Mouse (Mus musculus) heart, postnatal 14 days (tissue): Measurements from ENCODE around the gene Ell. TPM values are rescaled to one million over a fixed set of nuclear protein-coding genes. Genes with fewer than 3 reads are reported as not detected.
"Not testable (repeated sequence)": the region's sequence is repeated elsewhere in the genome, so short reads cannot be mapped to it uniquely, and the experiment has no call there.

Experiments
- DNase-seq, 2 experiments: peaks; one replicate each; pipeline ENCODE4 v3.0.0; 2021 to 2022
- intact Hi-C: fragments of 180-260 bp; cut with DNase I; formaldehyde crosslinking; loops from one replicate; pipeline ENCODE4 v1.15.1; 2025
- total RNA-seq, 2 experiments: library from RNA; stranded (reverse); gene quantifications; 2 replicates each; pipeline ENCODE4 v1.2.3; 2021

The Ell gene
- total RNA-seq, 2 experiments from 2014 or later = 15.5 to 16.5 TPM

DNA sequence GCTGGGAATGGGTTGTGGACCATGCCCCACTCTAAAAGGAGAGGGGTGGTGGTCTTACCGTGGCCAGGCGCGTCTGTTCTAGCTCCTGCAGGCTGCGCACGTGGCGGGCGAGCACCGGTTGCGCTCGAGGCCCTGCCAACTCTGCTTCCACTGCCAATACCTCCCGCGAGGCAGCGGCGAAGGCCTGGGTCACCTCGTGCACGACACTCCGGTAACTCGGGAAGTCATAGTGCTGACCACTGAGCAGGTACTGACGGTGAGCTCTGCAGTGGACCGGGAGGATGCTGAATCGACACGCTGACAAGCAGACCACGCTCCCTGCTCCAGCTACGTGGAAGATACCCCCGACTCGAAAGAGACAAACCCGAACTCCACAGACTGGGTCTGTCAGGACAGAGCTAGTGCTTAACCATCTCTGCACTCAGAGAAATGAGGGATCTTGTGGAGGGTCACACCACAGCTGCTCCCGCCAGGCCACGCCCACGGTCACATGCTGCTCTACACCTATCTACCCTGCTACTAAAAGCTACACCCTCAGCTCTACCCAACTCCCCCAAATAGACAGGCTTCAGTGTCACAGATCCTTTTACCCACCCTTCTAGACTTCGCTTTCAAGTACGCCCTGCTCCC lies 33.4 kb upstream of the Ell start:
- intact Hi-C loops = no loop called here
- DNase-seq = no peak

- intact Hi-C loops = no loop called here
- peak; percentile 95 for DNase-seq
Observed at GRCm38 (mm10) chr8:70506328-70507026, 32.8 kb upstream of the Ell start, which contains the start of gene Rex1bd. Gene Rex1bd, minus strand, starts transcription at chr8:70506752.

GRCm38 (mm10) chr8:70507027-70507393 lies 32.2 kb upstream of the Ell start:
- DNase-seq = no peak
- intact Hi-C loops = no loop called here

DNA sequence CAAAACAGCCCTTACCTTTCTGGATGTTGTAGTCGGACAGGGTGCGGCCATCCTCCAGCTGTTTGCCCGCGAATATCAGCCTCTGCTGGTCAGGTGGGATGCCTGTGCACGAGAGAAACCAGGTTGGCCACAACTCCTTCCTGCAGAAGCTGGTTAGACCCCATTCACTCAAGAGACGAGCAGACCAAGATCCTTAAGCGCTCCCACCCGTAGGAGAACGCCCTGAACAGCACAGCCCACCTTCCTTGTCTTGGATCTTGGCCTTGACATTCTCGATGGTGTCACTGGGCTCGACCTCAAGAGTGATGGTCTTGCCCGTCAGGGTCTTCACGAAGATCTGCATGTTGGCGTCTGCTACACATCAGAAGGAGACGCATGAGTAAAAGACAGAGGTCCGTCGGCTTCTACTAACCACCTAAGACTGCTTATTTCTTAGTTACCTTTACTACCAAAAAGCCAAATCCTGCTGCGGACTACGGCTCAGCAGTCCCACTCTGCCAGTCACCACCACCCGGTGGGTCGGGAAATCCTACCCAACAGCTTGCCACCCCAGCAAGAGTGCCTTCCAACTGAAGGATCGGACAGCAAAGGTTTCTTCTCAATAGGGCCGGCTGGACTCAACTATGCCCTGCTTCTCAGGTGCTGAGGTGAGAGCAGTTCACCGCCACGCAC lies 29.8 kb upstream of the Ell start:
- intact Hi-C loops = no loop called here
- no peak for DNase-seq

GRCm38 (mm10) chr8:70510228-70510915 lies 28.9 kb upstream of the Ell start, which contains the start of gene Uba52:
Gene Uba52, minus strand, starts transcription at chr8:70510801.
- DNase-seq = peak; percentile 96 to 98
- intact Hi-C loops = loop anchor here (1.0 kb wide), 1 partner anchor 29 kb away; the partner anchor contains the start of gene Ell

- intact Hi-C loops, DNase-seq: not testable (repeated sequence)
Observed at GRCm38 (mm10) chr8:70511174-70511573, 28.1 kb upstream of the Ell start.

DNA sequence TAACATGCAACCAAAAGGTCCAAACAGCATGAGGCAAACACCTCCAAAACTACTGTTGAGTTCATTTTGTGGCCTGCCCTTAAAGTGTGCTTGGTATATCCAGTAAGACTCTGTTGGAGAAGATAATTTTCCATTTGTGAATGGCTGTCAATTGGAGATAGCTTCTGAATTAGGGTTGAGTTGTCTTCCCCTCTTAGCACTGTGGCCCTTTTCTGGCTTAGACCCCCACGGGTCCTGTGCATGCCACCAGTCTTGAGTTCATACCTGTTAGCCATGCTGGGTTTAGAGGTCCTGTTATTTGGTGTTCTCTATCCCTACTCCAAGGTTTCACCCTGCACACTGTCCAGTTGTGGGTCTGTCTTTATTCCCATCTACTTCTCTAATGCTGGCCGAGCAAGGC lies 27.5 kb upstream of the Ell start:
- DNase-seq = no peak
- intact Hi-C loops = no loop called here

DNA sequence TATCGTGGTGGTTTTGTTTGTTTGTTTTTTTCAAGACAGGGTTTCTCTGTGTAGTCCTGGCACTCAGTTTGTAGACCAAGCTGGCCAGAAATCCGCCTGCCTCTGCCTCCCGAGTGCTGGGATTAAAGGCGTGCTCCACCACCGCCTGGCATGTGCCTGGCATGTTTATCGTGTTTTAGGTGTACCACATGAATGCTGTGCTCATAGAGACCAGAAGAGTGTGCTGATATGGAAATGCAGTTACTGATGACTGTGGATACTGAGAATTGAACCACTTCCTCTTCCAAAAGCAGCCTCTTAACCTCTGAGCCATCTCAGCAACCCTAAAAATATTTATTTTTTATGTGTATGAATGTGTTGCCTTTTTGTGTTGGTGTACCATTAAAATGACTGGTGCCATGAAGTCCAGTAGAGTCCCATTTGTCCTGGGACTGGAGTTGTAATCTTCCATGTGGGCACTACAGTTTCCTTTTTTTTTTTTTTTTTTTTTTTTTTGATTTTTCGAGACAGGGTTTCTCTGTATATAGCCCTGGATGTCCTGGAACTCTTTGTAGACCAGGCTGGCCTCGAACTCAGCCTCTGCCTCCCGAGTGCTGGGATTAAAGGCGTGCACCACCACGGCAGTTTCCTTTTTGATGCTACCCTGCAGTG lies 26.9 kb upstream of the Ell start:
- intact Hi-C loops = no loop called here

DNA sequence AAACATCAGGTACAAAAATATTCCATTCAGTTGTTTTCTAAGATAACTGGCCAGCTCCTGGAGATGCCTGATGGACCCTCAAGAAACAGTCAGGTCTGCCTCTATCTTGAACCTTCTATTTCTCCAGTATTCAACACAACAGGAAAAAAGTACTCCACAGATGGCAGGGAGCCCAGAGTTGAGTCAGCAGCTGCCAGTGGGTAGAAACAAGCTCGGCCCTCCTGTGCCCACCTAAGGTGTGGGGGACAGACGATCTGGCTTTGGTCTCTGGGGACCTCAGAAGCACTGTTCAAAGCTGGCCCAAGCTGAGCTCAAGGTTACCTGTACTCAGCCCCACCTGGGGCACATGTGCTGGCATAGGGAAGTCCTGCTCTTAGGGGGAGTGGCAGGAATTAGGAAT lies 25.8 kb upstream of the Ell start:
- no peak for DNase-seq
- intact Hi-C loops = no loop called here

More for the DNA sequence above, 26.9 kb upstream of the Ell start:
- DNase-seq = no peak

GRCm38 (mm10) chr8:70517940-70518643 lies 21.2 kb upstream of the Ell start:
- no peak for DNase-seq
- intact Hi-C loops = no loop called here

DNA sequence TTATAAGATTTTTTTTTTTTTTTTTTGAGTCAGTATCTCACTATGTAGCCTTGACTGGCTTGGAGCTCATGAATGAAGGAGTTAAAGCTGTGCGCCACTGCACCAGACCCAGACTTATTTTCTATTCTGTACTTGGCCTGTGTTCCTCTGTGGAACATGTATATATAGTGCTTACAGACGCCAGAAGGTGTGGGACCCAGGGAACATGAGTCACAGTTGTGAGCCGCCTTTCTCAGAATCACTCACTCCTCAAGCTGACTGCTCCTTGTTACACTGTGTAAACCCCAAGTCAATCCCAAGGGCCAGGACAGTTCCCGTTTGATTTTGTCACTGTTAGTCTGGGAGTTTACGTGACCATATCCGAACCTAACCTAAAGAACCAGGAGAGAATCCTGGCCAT lies 20.2 kb upstream of the Ell start:
- intact Hi-C loops = no loop called here
- no peak for DNase-seq

DNA sequence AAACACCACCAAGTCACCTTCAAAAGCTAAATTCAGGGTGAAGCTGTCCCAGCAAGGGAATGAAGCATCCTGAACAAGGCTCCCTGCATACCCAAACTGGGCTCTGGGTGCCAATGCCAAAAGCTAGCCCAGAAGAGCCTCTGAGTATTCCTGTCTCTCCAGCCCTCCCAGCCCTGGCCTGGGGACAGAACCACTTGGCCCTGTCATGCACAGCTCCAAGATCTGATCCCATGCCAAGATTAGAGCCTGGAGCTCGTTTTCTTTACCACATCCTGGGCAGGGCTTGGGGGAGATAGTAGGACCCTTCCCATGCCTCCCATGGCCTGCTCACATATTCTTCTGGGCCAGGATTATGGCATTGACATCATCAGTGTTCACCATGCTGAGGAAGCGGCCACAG lies 19.7 kb upstream of the Ell start:
- intact Hi-C loops = no loop called here
- DNase-seq = no peak

- intact Hi-C loops = no loop called here
- DNase-seq = peak; percentile 95 to 97
Observed at GRCm38 (mm10) chr8:70522592-70523403, 16.5 kb upstream of the Ell start.

DNA sequence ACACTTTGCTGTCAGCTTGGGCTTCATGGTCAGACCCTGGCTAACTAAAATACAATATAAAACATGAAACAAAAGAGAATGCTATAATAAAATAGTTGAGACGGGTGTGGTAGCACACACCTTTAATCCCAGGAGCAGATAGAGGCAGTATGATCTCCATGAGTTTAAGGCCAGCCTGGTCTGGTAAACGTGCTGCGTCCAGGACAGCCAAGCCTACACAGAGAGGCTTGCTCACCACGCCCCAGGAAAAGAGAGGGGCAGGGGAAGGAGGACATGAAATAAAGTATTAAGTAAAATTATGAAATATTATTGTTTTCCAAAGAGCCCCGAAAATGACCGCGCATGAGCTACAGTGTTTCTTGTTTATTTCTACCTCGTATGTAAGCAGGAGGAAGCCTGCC lies 12.1 kb upstream of the Ell start:
- DNase-seq = no peak
- intact Hi-C loops = loop anchor here (5.0 kb wide), 1 partner anchor 60 kb away; no protein-coding TSS in a partner anchor

- intact Hi-C loops = loop anchor here (5.0 kb wide), 1 partner anchor 60 kb away; no protein-coding TSS in a partner anchor
Observed at GRCm38 (mm10) chr8:70527512-70528181, 11.6 kb upstream of the Ell start, which contains the start of the genes Fkbp8 and Kxd1. Gene Fkbp8, plus strand, starts transcription at chr8:70527724. Gene Kxd1, minus strand, starts transcription at chr8:70527956.

GRCm38 (mm10) chr8:70528182-70528797 lies 11.0 kb upstream of the Ell start:
- intact Hi-C loops = loop anchor here (5.0 kb wide), 1 partner anchor 59 kb away; no protein-coding TSS in a partner anchor
- no peak for DNase-seq

More at GRCm38 (mm10) chr8:70527512-70528181, 11.6 kb upstream of the Ell start, which contains the start of the genes Fkbp8 and Kxd1:
- peak; percentile 99 for DNase-seq

- DNase-seq = no peak
- intact Hi-C loops = loop anchor here (5.0 kb wide), 1 partner anchor 58 kb away; no protein-coding TSS in a partner anchor
Observed at GRCm38 (mm10) chr8:70529299-70529698, 10.0 kb upstream of the Ell start.
